Mouse (Mus musculus) liver, embryonic 14.5 days (tissue): ENCODE data around the gene Spg7. TPM values are rescaled to one million over a fixed set of nuclear protein-coding genes. Genes with fewer than 3 reads are reported as not detected.
A peak's percentile ranks its signal among the peaks of the same experiment; 100 is the strongest.

Experiments
- ATAC-seq: fragments of 200-750 bp; cut with Nextera tagmentation; 2 replicates; pipeline ENCODE4 v1.8.0; 2017; ENCODE audit warnings: moderate number of reproducible peaks, mild to moderate bottlenecking, moderate library complexity; ENCODE audit not compliant: insufficient read depth
- DNase-seq, 3 experiments: peaks; one replicate each; pipeline ENCODE4 v3.0.0-alpha.2; 2012 to 2013; ENCODE audit warnings: low read depth in 3 of 3, low spot score in 3 of 3
- H3K27ac ChIP-seq: fragments of 300-500 bp; sonication (generic); 2 replicates; pipeline ENCODE4 v1.5.1; 2014; ENCODE audit warnings: moderate library complexity, mild to moderate bottlenecking, control low read depth, inconsistent platforms
- H3K27me3 ChIP-seq: fragments of 300-500 bp; sonication (generic); 2 replicates; pipeline ENCODE4 v1.6.1; 2014; ENCODE audit warnings: mild to moderate bottlenecking, low read length, moderate library complexity; ENCODE audit not compliant: control insufficient read depth, insufficient read depth
- H3K36me3 ChIP-seq: fragments of 300-500 bp; sonication (generic); replicated peaks from 2 replicates; pipeline ENCODE4 v1.6.1; 2014; ENCODE audit warnings: low read depth; ENCODE audit not compliant: control insufficient read depth, insufficient read depth
- H3K4me1 ChIP-seq, 2 experiments: fragments of 200-500 bp in 1 of 2; fragments of 300-500 bp in 1 of 2; sonication (generic) in 1 of 2; replicated peaks; 2 replicates each; pipeline ENCODE4 v1.6.1; 2012 to 2014; ENCODE audit warnings: antibody characterized with exemption in 1 of 2, inconsistent platforms in 1 of 2, low read length in 1 of 2; ENCODE audit not compliant: control insufficient read depth in 2 of 2, insufficient read depth in 2 of 2
- H3K4me2 ChIP-seq: fragments of 300-500 bp; sonication (generic); 2 replicates; pipeline ENCODE4 v1.6.1; 2014; ENCODE audit warnings: low read depth, mild to moderate bottlenecking, control low read depth, moderate library complexity
- H3K4me3 ChIP-seq, 2 experiments: fragments of 200-500 bp in 1 of 2; fragments of 300-500 bp in 1 of 2; sonication (generic) in 1 of 2; 2 replicates each; pipeline ENCODE4 v1.5.1; 2012 to 2014; ENCODE audit warnings: low read depth in 2 of 2, low read length in 2 of 2, mild to moderate bottlenecking in 2 of 2, control low read depth in 1 of 2, inconsistent platforms in 1 of 2, moderate library complexity in 1 of 2; ENCODE audit not compliant: insufficient read depth in 1 of 2
- H3K9ac ChIP-seq: fragments of 300-500 bp; sonication (generic); replicated peaks from 2 replicates; pipeline ENCODE4 v1.6.1; 2014; ENCODE audit warnings: mild to moderate bottlenecking, control low read depth, moderate library complexity
- H3K9me3 ChIP-seq: fragments of 300-500 bp; sonication (generic); 2 replicates; pipeline ENCODE4 v1.6.1; 2016; ENCODE audit warnings: low read length, mixed read lengths; ENCODE audit not compliant: control insufficient read depth
- CTCF ChIP-seq: IDR thresholded peaks from 2 replicates; pipeline ENCODE4 v1.5.1; 2016; ENCODE audit warnings: antibody characterized with exemption, low read depth, control low read depth
- EP300 ChIP-seq: IDR thresholded peaks from 2 replicates; pipeline ENCODE4 v1.6.1; 2016; ENCODE audit warnings: antibody characterized with exemption, low read depth
- WGBS: fragments of 180-500 bp; shearing (Covaris S2); extraction: QIAGEN DNeasy Blood & Tissue Kit; methylation state at CpG from one replicate; pipeline ENCODE4 v1.1.7; 2014; ENCODE audit not compliant: insufficient replicate concordance; 5-methylcytosine and 5-hydroxymethylcytosine counted together
- polyA plus RNA-seq, 2 experiments: library from polyadenylated mRNA; depleted of rRNA in 1 of 2; stranded (reverse) in 1 of 2; unstranded in 1 of 2; fragments of >200 nt; fragmentation: Nextera tagmentation in 1 of 2; extraction: Ambion mirVana in 1 of 2; gene quantifications; 2 replicates each; pipeline versions ENCODE4 v1.2.1 to v1.2.3; 2012 to 2014

The Spg7 gene
- polyA plus RNA-seq, 2 experiments = 19.5 to 26.0 TPM

DNA sequence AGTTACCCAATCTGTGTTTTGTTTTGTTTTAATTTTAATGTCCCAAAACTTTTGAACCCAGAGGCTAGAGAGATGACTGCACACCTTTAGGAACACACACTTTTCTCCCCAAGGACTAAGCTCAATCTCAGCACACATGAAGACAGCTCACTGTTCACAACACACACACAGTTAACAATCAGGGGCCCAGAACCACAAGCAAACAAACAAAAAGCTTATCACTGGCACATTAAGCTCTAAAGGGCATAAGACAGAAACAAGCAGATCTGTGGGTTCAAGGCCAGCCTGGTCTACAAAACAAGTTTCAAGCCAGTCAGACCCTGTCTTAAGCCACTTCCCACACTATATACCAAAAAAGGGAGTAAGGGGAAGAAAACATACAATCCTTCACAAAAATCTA, 29.3 kb upstream of the Spg7 start:
- Histone ChIP-seq H3K36me3 (no peaks in the 10 kb centered on the region; the same call in 1 of the 2 replicates), H3K4me2 (peak overlapping the region; percentile 15; the same call in 1 of the 2 replicates), H3K9ac (no peak overlapping the region), H3K9me3 (no peaks in the 10 kb centered on the region), H3K27ac (peak overlapping the region; percentile 20; the same call in 1 of the 2 replicates), H3K4me3 (no peak overlapping the region), H3K4me1 (peaks cover 42 to 54% of the 10 kb centered on the region in 2 experiments), H3K27me3 (no peaks in the 10 kb centered on the region)
- DNase-seq = no peak
- ATAC-seq = no peak
- TF ChIP-seq EP300 (no peak), CTCF (no peak)

DNA sequence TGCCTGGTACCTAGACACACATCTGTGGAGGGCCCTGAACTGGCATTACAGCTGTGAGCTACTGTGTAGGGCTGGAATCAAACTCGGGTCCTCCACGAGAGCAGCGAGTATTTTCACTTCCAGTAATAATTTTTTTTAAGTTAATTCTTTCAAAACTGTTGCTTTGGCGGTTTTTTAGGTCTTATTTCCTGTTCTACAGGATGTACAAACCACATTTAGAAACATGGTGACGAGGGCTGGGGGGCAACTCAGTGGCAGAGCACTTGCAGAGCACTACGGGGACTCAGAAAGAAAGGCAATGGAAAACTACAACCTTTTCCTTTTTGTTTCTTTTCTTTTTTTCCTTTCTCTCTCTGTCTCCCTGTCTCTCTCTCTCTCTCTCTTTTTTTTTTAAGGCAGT, 28.6 kb upstream of the Spg7 start:
- no peaks in the 10 kb centered on the region for H3K9me3 ChIP-seq
- no peak overlapping the region for H3K4me3 ChIP-seq
- H3K4me2 ChIP-seq = peak overlapping the region; percentile 28
- H3K36me3 ChIP-seq = no peaks in the 10 kb centered on the region; the same call in 1 of the 2 replicates
- ATAC-seq (no peak), DNase-seq (no peak)
- WGBS = 24% methylated on average over 6 of the region's 6 CpGs
- H3K4me1 ChIP-seq = peaks cover 48 to 58% of the 10 kb centered on the region in 2 experiments
- H3K27me3 ChIP-seq = no peaks in the 10 kb centered on the region
- no peak for TF ChIP-seq CTCF
- TF ChIP-seq EP300 = no peak
- no peak overlapping the region; the same call in 1 of the 2 replicates for H3K27ac ChIP-seq
- H3K9ac ChIP-seq = no peak overlapping the region; the same call in 1 of the 2 replicates

DNA sequence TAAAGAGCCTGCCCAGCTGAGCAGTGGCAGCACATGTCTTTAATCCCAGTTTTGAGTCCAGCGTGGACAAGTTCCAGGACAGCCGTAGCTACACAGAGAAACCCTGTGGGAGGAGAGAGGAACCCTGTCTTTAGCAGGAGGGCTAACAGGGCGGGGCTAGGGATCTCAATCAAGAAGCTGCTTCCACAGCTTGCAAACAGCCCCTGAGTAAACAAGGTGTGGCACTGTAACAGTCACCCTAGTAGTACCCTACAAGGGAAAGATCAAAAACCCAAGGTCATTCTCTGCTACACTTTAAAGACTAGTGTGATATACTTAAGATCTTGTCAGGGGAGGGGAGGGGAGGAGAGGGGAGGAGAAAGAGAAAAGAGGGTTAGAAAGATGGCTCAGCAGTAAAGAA, 25.8 kb upstream of the Spg7 start:
- H3K9me3 ChIP-seq = no peaks in the 10 kb centered on the region
- H3K27ac ChIP-seq = peak overlapping the region; percentile 94
- peak overlapping the region in 1 of 2 experiments; percentile 14; a peak in 2 of 4 replicates for H3K4me3 ChIP-seq
- H3K9ac ChIP-seq = peak overlapping the region; percentile 48
- H3K4me2 ChIP-seq = peak overlapping the region; percentile 64
- H3K36me3 ChIP-seq = no peaks in the 10 kb centered on the region; the same call in 1 of the 2 replicates
- DNase-seq (peak in 2 of 3 experiments; percentile 63 to 66), ATAC-seq (peak; percentile 81)
- 6% methylated on average over 3 of the region's 3 CpGs for WGBS
- TF ChIP-seq EP300 = no peak
- TF ChIP-seq CTCF = no peak
- H3K27me3 ChIP-seq = no peaks in the 10 kb centered on the region
- peaks cover 63 to 64% of the 10 kb centered on the region in 2 experiments for H3K4me1 ChIP-seq

DNA sequence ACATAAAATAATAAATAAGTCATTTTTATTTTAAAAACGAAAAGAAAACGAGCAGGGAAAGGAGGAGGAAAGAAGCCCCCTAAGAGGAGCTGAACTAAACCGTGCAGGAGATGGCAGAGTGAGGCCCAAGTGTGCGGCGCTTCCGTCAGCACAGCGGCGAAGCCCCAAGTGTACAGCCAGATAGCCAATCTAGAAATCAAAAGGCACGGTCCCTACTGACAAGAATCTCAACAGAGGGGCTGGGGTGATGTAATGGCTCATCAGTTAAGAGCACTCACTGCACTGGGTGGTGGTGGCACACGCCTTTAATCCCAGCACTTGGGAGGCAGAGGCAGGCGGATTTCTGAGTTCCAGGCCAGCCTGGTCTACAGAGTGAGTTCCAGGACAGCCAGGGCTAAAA, 25.3 kb upstream of the Spg7 start:
- 15% methylated on average over 11 of the region's 11 CpGs for WGBS
- no peak for ATAC-seq
- Histone ChIP-seq H3K27ac (peak overlapping the region; percentile 94), H3K4me3 (0 out of 4 replicates have a peak overlapping the region, but pooled peaks of 1 of the 2 experiments have one; percentile 14), H3K9ac (peak overlapping the region; percentile 48), H3K4me2 (peak overlapping the region; percentile 64), H3K9me3 (no peaks in the 10 kb centered on the region), H3K4me1 (peaks cover 58 to 62% of the 10 kb centered on the region in 2 experiments), H3K36me3 (no peaks in the 10 kb centered on the region), H3K27me3 (no peaks in the 10 kb centered on the region)
- TF ChIP-seq CTCF (no peak), EP300 (no peak)
- no peak for DNase-seq

DNA sequence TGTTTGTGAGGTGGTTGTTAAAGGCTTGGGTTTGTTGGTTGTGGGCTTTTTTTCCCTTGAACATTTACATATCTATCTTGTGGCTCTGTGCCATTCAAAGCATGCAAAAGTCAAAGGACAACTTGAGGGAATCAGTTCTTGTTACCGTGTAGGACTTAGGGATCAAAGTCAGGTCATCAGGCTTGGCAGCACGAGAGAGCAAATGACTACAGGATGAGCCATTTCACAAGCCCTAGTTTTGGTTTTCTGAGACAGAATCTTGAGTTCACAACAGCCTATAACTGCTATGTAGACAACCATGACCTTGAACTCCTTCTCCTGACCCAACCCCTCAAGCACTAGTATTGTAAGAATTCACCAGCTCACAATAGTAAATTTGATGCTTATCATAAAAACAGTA, 24.4 kb upstream of the Spg7 start:
- H3K9me3 ChIP-seq = no peaks in the 10 kb centered on the region
- no peak overlapping the region for H3K4me3 ChIP-seq
- H3K36me3 ChIP-seq = no peaks in the 10 kb centered on the region
- peak overlapping the region; percentile 29; the same call in 1 of the 2 replicates for H3K27ac ChIP-seq
- no peak for DNase-seq
- H3K4me1 ChIP-seq = peaks cover 56 to 61% of the 10 kb centered on the region in 2 experiments
- no peak overlapping the region for H3K4me2 ChIP-seq
- 57% methylated on average over 2 of the region's 2 CpGs for WGBS
- H3K27me3 ChIP-seq = no peaks in the 10 kb centered on the region
- ATAC-seq = no peak
- TF ChIP-seq CTCF = no peak
- TF ChIP-seq EP300 = no peak
- H3K9ac ChIP-seq = no peak overlapping the region; the same call in 1 of the 2 replicates
